Mouse (Mus musculus) bone marrow, adult 2 months (tissue): ENCODE measurements around the gene Tarm1.

Experiments
- CTCF ChIP-seq: fragments of 200-500 bp; IDR thresholded peaks from 2 replicates; pipeline ENCODE4 v1.5.1; 2011; ENCODE audit warnings: low read length, control low read depth; ENCODE audit not compliant: control insufficient read depth, insufficient read depth
- POLR2A ChIP-seq: fragments of 200-500 bp; IDR thresholded peaks from 2 replicates; pipeline ENCODE4 v1.6.1; 2011; ENCODE audit warnings: low read depth, mild to moderate bottlenecking, control low read depth, low read length, borderline replicate concordance; ENCODE audit not compliant: control insufficient read depth

GRCm38 (mm10) chr7:3448737-3449454, 53.5 kb downstream of the Tarm1 start:
- TF ChIP-seq POLR2A (no peak), CTCF (peak; percentile 76)
